ENCODE assay signal across 19 mouse cellular contexts in the genomic region with DNA sequence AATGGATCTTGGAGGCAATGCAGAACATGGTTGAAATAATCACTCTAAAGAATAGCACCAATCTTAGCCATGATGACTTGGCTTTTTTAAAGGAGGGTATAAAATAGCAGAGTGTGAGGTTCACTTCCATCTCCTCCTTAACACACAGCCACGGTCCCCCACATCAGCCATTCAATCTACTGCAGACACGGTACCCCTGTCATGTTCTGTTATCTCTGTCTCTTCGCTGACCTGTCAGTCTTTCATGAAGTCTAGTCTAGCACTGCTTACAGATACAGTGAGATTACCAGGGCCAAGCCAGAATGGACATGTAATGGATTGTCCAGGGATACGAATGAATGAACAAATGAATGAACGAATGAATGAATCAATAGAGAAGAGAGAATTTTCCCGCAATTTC.
DNase-seq lines count a peak whose midpoint lies in the region; ATAC-seq and TF ChIP-seq lines count a peak whose summit lies in the region.
"Had no signal": no experiment of that assay in that cellular context is flagged by ENCODE, and none has a peak within 500 bp of the region (broad histone marks: within the 10 kb centered on the region; RNA-seq: fewer than 3 reads in every experiment).

No protein-coding gene starts in this region.

- peak overlapping the region; percentile 62 for H3K27ac ChIP-seq in liver, embryonic 11.5 days (ENCODE audit: low read depth, low read length)
- H3K27ac ChIP-seq in liver, postnatal 0 days (ENCODE audit: low read depth): no peak overlapping the region
- H3K27ac ChIP-seq in heart, embryonic 12.5 days (ENCODE audit: poor library complexity, severe bottlenecking): no peak overlapping the region
- H3K27ac ChIP-seq: embryonic facial prominence, embryonic 15.5 days; forebrain, embryonic 12.5 days; hindbrain, embryonic 13.5 days; kidney, postnatal 0 days; limb, embryonic 12.5 days; midbrain, embryonic 12.5 days had no signal

- peak overlapping the region; percentile 64 for H3K4me3 ChIP-seq in G1E (ENCODE audit: low read depth, low read length)
- H3K4me3 ChIP-seq in liver, embryonic 11.5 days (ENCODE audit: low read depth, low read length): no peak overlapping the region
- no peak overlapping the region for H3K4me3 ChIP-seq in liver, postnatal 0 days (ENCODE audit: low read depth, low read length)
- H3K4me3 ChIP-seq in heart, embryonic 12.5 days: no peak overlapping the region
- H3K4me3 ChIP-seq: embryonic facial prominence, embryonic 15.5 days; forebrain, embryonic 12.5 days; hindbrain, embryonic 13.5 days; limb, embryonic 12.5 days; midbrain, embryonic 12.5 days had no signal

- no peak for TF ChIP-seq EP300 in liver, postnatal 0 days (IDR thresholded peaks at IDR 0.05; ENCODE audit: low read depth)

- TF ChIP-seq CTCF in G1E (IDR thresholded peaks at IDR 0.05; ENCODE audit: low read depth, low read length): no peak
- TF ChIP-seq CTCF in liver, postnatal 0 days (IDR thresholded peaks at IDR 0.05; ENCODE audit: low read depth): no peak

- no peak overlapping the region for H3K9ac ChIP-seq in liver, embryonic 11.5 days (ENCODE audit: low read depth, low read length)
- H3K9ac ChIP-seq in liver, postnatal 0 days (replicated peaks): no peak overlapping the region
- H3K9ac ChIP-seq in heart, embryonic 12.5 days: no peak overlapping the region
- H3K9ac ChIP-seq: embryonic facial prominence, embryonic 15.5 days; forebrain, embryonic 12.5 days; hindbrain, embryonic 13.5 days; limb, embryonic 12.5 days; midbrain, embryonic 12.5 days had no signal

- peak overlapping the region; percentile 47 for H3K4me2 ChIP-seq in liver, embryonic 11.5 days
- H3K4me2 ChIP-seq in liver, postnatal 0 days (ENCODE audit: low read depth, low read length): peak overlapping the region; percentile 47
- no peak overlapping the region for H3K4me2 ChIP-seq in heart, embryonic 12.5 days
- H3K4me2 ChIP-seq: embryonic facial prominence, embryonic 15.5 days; forebrain, embryonic 12.5 days; hindbrain, embryonic 13.5 days; limb, embryonic 12.5 days; midbrain, embryonic 12.5 days had no signal

- H3K36me3 ChIP-seq in G1E (replicated peaks): peaks cover 17% of the 10 kb centered on the region
- peaks cover 6% of the 10 kb centered on the region; the same call in 1 of the 2 replicates for H3K36me3 ChIP-seq in liver, embryonic 11.5 days (ENCODE audit: control insufficient read depth, insufficient read depth, low read length)
- H3K36me3 ChIP-seq in liver, postnatal 0 days (replicated peaks; ENCODE audit: insufficient read depth, low read length): no peaks in the 10 kb centered on the region
- H3K36me3 ChIP-seq in heart, embryonic 12.5 days: no peaks in the 10 kb centered on the region
- H3K36me3 ChIP-seq: embryonic facial prominence, embryonic 15.5 days; forebrain, embryonic 12.5 days; hindbrain, embryonic 13.5 days; limb, embryonic 12.5 days; midbrain, embryonic 12.5 days had no signal

- ATAC-seq in G1E (ENCODE audit: extremely low read depth, insufficient number of reproducible peaks, low FRiP score, poor library complexity, severe bottlenecking): no peak
- no peak for ATAC-seq in liver, embryonic 11.5 days (replicated peaks; ENCODE audit: low FRiP score)
- no peak for ATAC-seq in liver, postnatal 0 days
- no peak for ATAC-seq in megakaryocyte progenitor cell, adult 5-6 weeks (replicated peaks; ENCODE audit: poor library complexity)
- ATAC-seq in heart, embryonic 12.5 days (ENCODE audit: insufficient number of reproducible peaks, low FRiP score): no peak

- no peaks in the 10 kb centered on the region for H3K27me3 ChIP-seq in G1E (ENCODE audit: insufficient read depth, low read length)
- H3K27me3 ChIP-seq in liver, embryonic 11.5 days (replicated peaks; ENCODE audit: control insufficient read depth, insufficient read depth, low read length): no peaks in the 10 kb centered on the region
- no peaks in the 10 kb centered on the region for H3K27me3 ChIP-seq in liver, postnatal 0 days (ENCODE audit: insufficient read depth, low read length)
- no peaks in the 10 kb centered on the region for H3K27me3 ChIP-seq in heart, embryonic 12.5 days (replicated peaks)
- H3K27me3 ChIP-seq: embryonic facial prominence, embryonic 15.5 days; forebrain, embryonic 12.5 days; hindbrain, embryonic 13.5 days; limb, embryonic 12.5 days; midbrain, embryonic 12.5 days had no signal

- H3K4me1 ChIP-seq in G1E (ENCODE audit: insufficient read depth, low read depth, low read length): peaks cover 78% of the 10 kb centered on the region
- peaks cover 42% of the 10 kb centered on the region for H3K4me1 ChIP-seq in liver, embryonic 11.5 days (replicated peaks; ENCODE audit: control insufficient read depth, insufficient read depth, low read length)
- peaks cover 43% of the 10 kb centered on the region for H3K4me1 ChIP-seq in liver, postnatal 0 days (ENCODE audit: insufficient read depth)
- H3K4me1 ChIP-seq in heart, embryonic 12.5 days (replicated peaks): peaks cover 17% of the 10 kb centered on the region
- H3K4me1 ChIP-seq: embryonic facial prominence, embryonic 15.5 days; forebrain, embryonic 12.5 days; hindbrain, embryonic 13.5 days; limb, embryonic 12.5 days; midbrain, embryonic 12.5 days had no signal

- no peak for DNase-seq in G1E (ENCODE audit: low spot score)
- DNase-seq in c-Kit-positive CD71-positive TER-119-positive erythroid progenitor cells, embryonic 14.5 days (ENCODE audit: low spot score): peak; percentile 47
- no peak for DNase-seq in liver, embryonic 11.5 days (ENCODE audit: low spot score)
- DNase-seq in liver, postnatal 0 days: no peak
- no peak for DNase-seq in frontal cortex, postnatal 14 days (ENCODE audit: low spot score in 2 of 2)
- DNase-seq: cerebellum, adult 8-10 months; gastrocnemius, postnatal 36 days; kidney, adult 11 months; lung, adult 2 months; lung, postnatal 14 days; right cerebral cortex, postnatal 14 days had no signal

- H3K9me3 ChIP-seq in G1E (replicated peaks): peaks cover 14% of the 10 kb centered on the region
- no peaks in the 10 kb centered on the region for H3K9me3 ChIP-seq in liver, embryonic 11.5 days (ENCODE audit: control insufficient read depth, low read length)
- no peaks in the 10 kb centered on the region for H3K9me3 ChIP-seq in liver, postnatal 0 days (ENCODE audit: low read length)
- H3K9me3 ChIP-seq in heart, embryonic 12.5 days (replicated peaks): no peaks in the 10 kb centered on the region
- H3K9me3 ChIP-seq: embryonic facial prominence, embryonic 15.5 days; forebrain, embryonic 12.5 days; hindbrain, embryonic 13.5 days; limb, embryonic 12.5 days; midbrain, embryonic 12.5 days had no signal

- 49% methylated on average over 6 of the region's 6 CpGs for WGBS in liver, embryonic 11.5 days
- 66% methylated on average over 6 of the region's 6 CpGs for WGBS in liver, postnatal 0 days (ENCODE audit: insufficient replicate concordance)
- 62% methylated on average over 6 of the region's 6 CpGs for WGBS in heart, embryonic 12.5 days
